11 mouse cellular contexts compared by ENCODE assay signal in the genomic region with DNA sequence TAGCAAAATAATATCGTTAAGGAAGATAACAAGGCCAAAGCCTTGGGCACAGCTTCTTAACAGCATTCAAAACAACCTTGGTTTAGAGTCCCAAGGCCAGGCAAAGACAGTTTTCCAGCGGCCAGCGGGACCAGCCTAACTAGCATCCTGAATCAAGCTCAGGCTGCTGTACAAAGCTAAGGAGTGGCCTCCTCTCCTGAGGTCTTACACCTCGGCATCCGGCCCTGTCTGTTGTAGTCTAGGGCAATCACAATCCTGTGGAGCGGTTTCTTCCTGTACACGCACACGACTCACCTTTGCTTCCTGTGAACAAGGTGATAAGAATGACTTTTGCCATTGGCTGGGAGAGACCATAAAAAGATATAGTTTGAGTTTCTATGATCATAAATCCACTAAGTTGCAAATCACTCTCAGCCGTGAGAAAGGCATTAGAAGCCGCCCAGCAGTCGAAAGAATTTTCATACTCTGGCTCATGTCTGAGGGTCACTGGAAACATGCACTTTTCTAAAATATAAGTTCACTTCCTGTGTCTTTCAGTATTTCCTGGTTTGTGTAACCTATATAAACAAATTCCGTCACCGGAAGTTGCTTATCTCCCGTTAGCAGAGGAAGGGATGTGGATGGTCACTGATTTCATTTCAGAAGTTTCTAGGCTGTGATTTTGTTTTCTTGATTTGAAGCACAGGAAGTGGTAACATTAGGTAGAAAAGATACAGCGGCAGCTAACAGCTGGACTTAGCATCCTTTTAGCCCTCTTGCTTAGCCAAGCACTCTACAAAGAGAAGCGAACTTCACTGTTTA. TPM values are rescaled to one million over a fixed set of nuclear protein-coding genes. Genes with fewer than 3 reads are reported as not detected.
DNase-seq lines count a peak whose midpoint lies in the region; ATAC-seq and TF ChIP-seq lines count a peak whose summit lies in the region.
"Had no signal": no experiment of that assay in that cellular context is flagged by ENCODE, and none has a peak within 500 bp of the region (broad histone marks: within the 10 kb centered on the region; RNA-seq: fewer than 3 reads in every experiment).

No protein-coding gene starts in this region.

- peak overlapping the region; percentile 53; the same call in 1 of the 2 replicates for H3K27ac ChIP-seq in heart, embryonic 12.5 days (ENCODE audit: poor library complexity, severe bottlenecking)
- peak overlapping the region; percentile 2; the same call in 1 of the 2 replicates for H3K27ac ChIP-seq in spleen, adult 2 months (ENCODE audit: insufficient read depth, low read length)
- H3K27ac ChIP-seq in intestine, embryonic 15.5 days = peak overlapping the region; percentile 83

- intact Hi-C loops in heart, postnatal 25 days (cut with DNase I) = loop anchor here (5.0 to 10.0 kb wide), 5 partner anchors 329 to 794 kb away; no protein-coding TSS in a partner anchor

- 45% methylated on average over 16 of the region's 16 CpGs for WGBS in heart, embryonic 12.5 days
- 62% methylated on average over 16 of the region's 16 CpGs for WGBS in spleen, adult 2 months
- WGBS in intestine, embryonic 15.5 days = 31% methylated on average over 16 of the region's 16 CpGs

- no peaks in the 10 kb centered on the region for H3K9me3 ChIP-seq in heart, embryonic 12.5 days (replicated peaks)
- no peaks in the 10 kb centered on the region for H3K9me3 ChIP-seq in intestine, embryonic 15.5 days

- no peaks in the 10 kb centered on the region for H3K36me3 ChIP-seq in heart, embryonic 12.5 days
- H3K36me3 ChIP-seq in spleen, adult 2 months (ENCODE audit: control insufficient read depth, insufficient read depth, low read length) = no peaks in the 10 kb centered on the region
- no peaks in the 10 kb centered on the region for H3K36me3 ChIP-seq in intestine, embryonic 15.5 days

- no peak overlapping the region for H3K9ac ChIP-seq in heart, embryonic 12.5 days
- H3K9ac ChIP-seq in intestine, embryonic 15.5 days = no peak overlapping the region

- H3K27me3 ChIP-seq in heart, embryonic 12.5 days (replicated peaks) = no peaks in the 10 kb centered on the region
- H3K27me3 ChIP-seq in spleen, adult 2 months (ENCODE audit: control insufficient read depth, insufficient read depth, low read length) = no peaks in the 10 kb centered on the region
- no peaks in the 10 kb centered on the region for H3K27me3 ChIP-seq in intestine, embryonic 15.5 days (replicated peaks)
- H3K27me3 ChIP-seq: CH12.LX had no signal

- DNase-seq in heart, postnatal 25 days (ENCODE audit: low spot score) = no peak
- no peak for DNase-seq in spleen, adult 2 months (ENCODE audit: low read depth in 1 of 2, low spot score in 2 of 2)
- DNase-seq in spleen, postnatal 36 days (ENCODE audit: low spot score in 2 of 2) = no peak
- no peak for DNase-seq in frontal cortex, adult 2 months (ENCODE audit: extremely low spot score in 1 of 2, low spot score in 1 of 2)
- DNase-seq in right cerebral cortex, adult 2 months (ENCODE audit: low spot score in 2 of 2) = no peak
- DNase-seq: cerebellum, adult 11-12 months; lung, postnatal 14 days had no signal

- no peak for TF ChIP-seq POLR2A in spleen, adult 2 months (IDR thresholded peaks at IDR 0.05; ENCODE audit: low read depth, low read length)

- TF ChIP-seq CTCF in spleen, adult 2 months (IDR thresholded peaks at IDR 0.05; ENCODE audit: extremely low read depth, insufficient read depth, insufficient read length, insufficient replicate concordance) = no peak

- peaks cover 25% of the 10 kb centered on the region for H3K4me1 ChIP-seq in heart, embryonic 12.5 days (replicated peaks)
- no peaks in the 10 kb centered on the region; the same call in 1 of the 2 replicates for H3K4me1 ChIP-seq in spleen, adult 2 months (ENCODE audit: control insufficient read depth, insufficient read depth, insufficient read length)
- peaks cover 27% of the 10 kb centered on the region for H3K4me1 ChIP-seq in intestine, embryonic 15.5 days (replicated peaks)

- no peak overlapping the region for H3K4me2 ChIP-seq in heart, embryonic 12.5 days
- peak overlapping the region; percentile 92 for H3K4me2 ChIP-seq in intestine, embryonic 15.5 days (replicated peaks)

- H3K4me3 ChIP-seq in heart, embryonic 12.5 days = no peak overlapping the region
- H3K4me3 ChIP-seq in spleen, adult 2 months (ENCODE audit: extremely low read depth, insufficient read depth, insufficient read length) = no peak overlapping the region
- H3K4me3 ChIP-seq in intestine, embryonic 15.5 days (replicated peaks) = no peak overlapping the region

- ATAC-seq in heart, embryonic 12.5 days (ENCODE audit: insufficient number of reproducible peaks, low FRiP score) = no peak
- peak; percentile 68 for ATAC-seq in intestine, embryonic 15.5 days
- no peak for ATAC-seq in megakaryocyte, adult 5-6 weeks (ENCODE audit: poor library complexity, severe bottlenecking)

RNA-seq across cellular contexts. Expression of a gene that starts 2.5 kb away (rescaled TPM):
- 4.5 and 5.7 TPM in 2 replicates for polyA plus RNA-seq in heart, embryonic 12.5 days (2016; fragmentation: Nextera tagmentation; extraction: Ambion mirVana)
- 1 to 10 TPM; 5.6 to 6.4 TPM for total RNA-seq in heart, postnatal 25 days (2021)
- 4.4 and 5.1 TPM in 2 replicates for polyA plus RNA-seq in spleen, adult 2 months (2012; rRNA removed)
- 6.0 and 6.1 TPM in 2 replicates for polyA plus RNA-seq in intestine, embryonic 15.5 days (2015; fragmentation: Nextera tagmentation; extraction: Ambion mirVana)
- total RNA-seq in megakaryocyte, adult 5-6 weeks (2015) = 2.0 and 3.0 TPM in 2 replicates
- 2.3 and 3.5 TPM in 2 replicates for total RNA-seq in megakaryocyte, adult 5-6 weeks (2017)
- 204 and 210 TPM in 2 replicates for polyA plus RNA-seq in frontal cortex, adult 2 months (2012; rRNA removed)

RNA-seq across cellular contexts. Expression of a gene that starts 40.2 kb away (rescaled TPM):
- polyA plus RNA-seq in heart, embryonic 12.5 days (2016; fragmentation: Nextera tagmentation; extraction: Ambion mirVana) = 32.5 and 33.1 TPM in 2 replicates
- total RNA-seq in heart, postnatal 25 days (2021) = 10 to 100 TPM; 20.8 to 23.2 TPM
- polyA plus RNA-seq in spleen, adult 2 months (2012; rRNA removed) = 97.1 and 134 TPM in 2 replicates
- polyA plus RNA-seq in intestine, embryonic 15.5 days (2015; fragmentation: Nextera tagmentation; extraction: Ambion mirVana) = 93.1 and 94.7 TPM in 2 replicates
- 160 and 202 TPM in 2 replicates for total RNA-seq in megakaryocyte, adult 5-6 weeks (2015)
- total RNA-seq in megakaryocyte, adult 5-6 weeks (2017) = 125 and 139 TPM in 2 replicates
- 108 and 160 TPM in 2 replicates for polyA plus RNA-seq in frontal cortex, adult 2 months (2012; rRNA removed)

Comparison
In these comparisons a context has a peak if more than half of its experiments do, and no peak if none do; other contexts are left out.
1. H3K27ac ChIP-seq: peak in every context shown above with its lines; median percentile 83 in intestine, embryonic 15.5 days; 53 in heart, embryonic 12.5 days; 2 in spleen, adult 2 months.
2. RNA of a gene that starts 2.5 kb away (polyA plus RNA-seq): 204 to 210 TPM in frontal cortex, adult 2 months; 6.0 to 6.1 TPM in intestine, embryonic 15.5 days, 4.5 to 5.7 TPM in heart, embryonic 12.5 days and 4.4 to 5.1 TPM in spleen, adult 2 months; every median in the first group is over 10 times any median in the second.